8 mouse cellular contexts compared by ENCODE assay signal in genomic region chr4:156255078-156255839, GRCm38 (mm10). TPM values are rescaled to one million over a fixed set of nuclear protein-coding genes. Genes with fewer than 3 reads are reported as not detected.
A peak's percentile ranks its signal among the peaks of the same experiment; 100 is the strongest.
DNase-seq lines count a peak whose midpoint lies in the region; ATAC-seq and TF ChIP-seq lines count a peak whose summit lies in the region.

TSS of gene Samd11 (minus strand) at chr4:156255657.

- H3K4me2 ChIP-seq in heart, embryonic 12.5 days: peak within 1 kb of the TSS; percentile 70
- peak within 1 kb of the TSS; percentile 38 for H3K4me2 ChIP-seq in midbrain, embryonic 16.5 days (ENCODE audit: low read length)

- no peaks in the 10 kb centered on the region for H3K36me3 ChIP-seq in heart, embryonic 12.5 days
- no peaks in the 10 kb centered on the region for H3K36me3 ChIP-seq in heart, adult 2 months (ENCODE audit: control insufficient read depth, insufficient read depth, low read length)
- H3K36me3 ChIP-seq in midbrain, embryonic 16.5 days (ENCODE audit: control insufficient read depth, insufficient read depth, low read length): no peaks in the 10 kb centered on the region

- peaks cover 19% of the 10 kb centered on the region for H3K4me1 ChIP-seq in heart, embryonic 12.5 days (replicated peaks)
- peaks cover 2% of the 10 kb centered on the region; the same call in 1 of the 2 replicates for H3K4me1 ChIP-seq in heart, adult 2 months (ENCODE audit: control insufficient read depth, insufficient read depth, low read length)
- peaks cover 14% of the 10 kb centered on the region; the same call in 1 of the 2 replicates for H3K4me1 ChIP-seq in midbrain, embryonic 16.5 days (ENCODE audit: control insufficient read depth, insufficient read depth, low read length)

- 3% methylated on average over 26 of the region's 26 CpGs for WGBS in heart, embryonic 12.5 days
- 20% methylated on average over 26 of the region's 26 CpGs for WGBS in heart, adult 2 months
- WGBS in midbrain, embryonic 16.5 days: 4% methylated on average over 26 of the region's 26 CpGs

- TF ChIP-seq POLR2A in heart, adult 2 months (IDR thresholded peaks at IDR 0.05; ENCODE audit: insufficient read depth, low read depth, low read length): no peak

- H3K4me3 ChIP-seq in heart, embryonic 12.5 days: peak within 1 kb of the TSS; percentile 41
- no peak within 1 kb of the TSS for H3K4me3 ChIP-seq in heart, adult 2 months
- peak within 1 kb of the TSS; percentile 13 for H3K4me3 ChIP-seq in midbrain, embryonic 16.5 days (ENCODE audit: low read depth, low read length)

- H3K9me3 ChIP-seq in heart, embryonic 12.5 days (replicated peaks): no peaks in the 10 kb centered on the region
- H3K9me3 ChIP-seq in midbrain, embryonic 16.5 days (replicated peaks; ENCODE audit: control insufficient read depth, low read length, poor library complexity, severe bottlenecking): no peaks in the 10 kb centered on the region

- 0 out of 2 replicates have a peak within 1 kb of the TSS, but pooled peaks have one; percentile 20 for H3K27ac ChIP-seq in heart, embryonic 12.5 days (ENCODE audit: poor library complexity, severe bottlenecking)
- no peak within 1 kb of the TSS for H3K27ac ChIP-seq in heart, adult 2 months
- no peak within 1 kb of the TSS for H3K27ac ChIP-seq in midbrain, embryonic 16.5 days (ENCODE audit: low read length)

- peaks cover 46% of the 10 kb centered on the region for H3K27me3 ChIP-seq in heart, embryonic 12.5 days (replicated peaks)
- H3K27me3 ChIP-seq in heart, adult 2 months (ENCODE audit: control insufficient read depth, insufficient read depth, low read length): peaks cover 6% of the 10 kb centered on the region; the same call in 1 of the 2 replicates
- H3K27me3 ChIP-seq in midbrain, embryonic 16.5 days (ENCODE audit: control insufficient read depth, insufficient read depth, low read depth, low read length): peaks cover 6% of the 10 kb centered on the region; the same call in 1 of the 2 replicates

- intact Hi-C loops in heart, adult 2 months (cut with DNase I): no loop called here

- H3K9ac ChIP-seq in heart, embryonic 12.5 days: peak within 1 kb of the TSS; percentile 72
- H3K9ac ChIP-seq in heart, adult 2 months (ENCODE audit: low read depth, low read length): no peak within 1 kb of the TSS
- H3K9ac ChIP-seq in midbrain, embryonic 16.5 days (ENCODE audit: low read depth, low read length): peak within 1 kb of the TSS; percentile 38; the same call in 1 of the 2 replicates

- no peaks in the 10 kb centered on the region for H3K79me2 ChIP-seq in heart, adult 2 months (replicated peaks; ENCODE audit: control insufficient read depth, insufficient read depth, low read length)

- DNase-seq in heart, adult 2 months: no peak
- peak; percentile 81 for DNase-seq in induced T-regulatory cell, adult 2 months (ENCODE audit: low read depth)
- no peak for DNase-seq in adrenal gland, postnatal 4 days (ENCODE audit: low spot score in 2 of 2)
- DNase-seq in gastrocnemius, adult 8-10 months (ENCODE audit: low spot score in 2 of 2): no peak
- no peak for DNase-seq in adrenal gland, postnatal 14 days

- no peak for TF ChIP-seq CTCF in heart, adult 2 months (IDR thresholded peaks at IDR 0.05)

- TF ChIP-seq EP300 in heart, adult 2 months (IDR thresholded peaks at IDR 0.05; ENCODE audit: insufficient read depth, low read depth, low read length): no peak

- peak; percentile 71 for ATAC-seq in heart, embryonic 12.5 days (ENCODE audit: insufficient number of reproducible peaks, low FRiP score)
- peak; percentile 61 for ATAC-seq in common myeloid progenitor, adult 5-6 weeks (replicated peaks; ENCODE audit: low read depth, poor library complexity, severe bottlenecking)
- ATAC-seq in midbrain, embryonic 16.5 days: peak; percentile 37; the same call in 1 of the 2 replicates

RNA-seq across cellular contexts. Expression of gene Samd11, which starts in this region (rescaled TPM):
- 3.1 and 3.2 TPM in 2 replicates for polyA plus RNA-seq in heart, embryonic 12.5 days (2016; fragmentation: Nextera tagmentation; extraction: Ambion mirVana)
- total RNA-seq in heart, adult 2 months (2021): not detected
- polyA plus RNA-seq in heart, adult 2 months (2012; rRNA removed): 0.09 and 0.61 TPM in 2 replicates
- 0.10 and 0.82 TPM in 2 replicates for total RNA-seq in common myeloid progenitor, adult 5-6 weeks (2017)
- 4.4 and 4.9 TPM in 2 replicates for polyA plus RNA-seq in midbrain, embryonic 16.5 days (2015; fragmentation: Nextera tagmentation; extraction: Ambion mirVana)
- total RNA-seq in adrenal gland, postnatal 4 days (2021): 1 to 10 TPM; 5.9 to 8.0 TPM
- total RNA-seq in gastrocnemius, adult 8-10 months (2022): not detected
- 2.5 and 3.6 TPM in 2 replicates for total RNA-seq in adrenal gland, postnatal 14 days (2021)

Comparison
In these comparisons a context has a peak if more than half of its experiments do, and no peak if none do; other contexts are left out.
1. Peak in ATAC-seq in common myeloid progenitor, adult 5-6 weeks; RNA of the gene not detected or under 1 TPM.